Mouse (Mus musculus): Measurements from ENCODE around the gene Il1rn. TPM values are rescaled to one million over a fixed set of nuclear protein-coding genes. Genes with fewer than 3 reads are reported as not detected.

Il1rn gene
- polyA plus RNA-seq, 1 experiment, result not detected

DNA sequence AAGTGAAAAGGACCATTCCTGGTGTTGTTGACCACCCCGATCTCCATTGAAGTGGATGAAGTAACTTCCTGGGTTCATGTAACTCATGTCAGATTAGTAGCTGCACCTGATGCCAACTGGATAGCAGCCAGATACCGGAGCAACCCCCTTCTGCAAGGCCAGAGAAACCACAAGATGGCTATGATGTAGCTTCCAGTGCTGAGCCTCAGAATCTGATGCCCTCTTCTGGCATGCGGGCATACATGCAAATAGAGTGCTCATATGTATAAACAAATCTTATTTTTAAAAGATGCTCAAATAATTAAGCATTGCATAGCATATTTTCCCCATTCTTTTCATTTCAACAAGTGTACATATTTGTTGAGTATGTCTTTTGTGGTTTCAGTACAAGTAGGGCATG lies 27.2 kb downstream of the Il1rn start:
- Histone ChIP-seq H3K27ac (ENCODE audit: insufficient read depth, low read length) (no peak overlapping the region), H3K4me1 (ENCODE audit: control insufficient read depth, insufficient read depth, low read length) (no peaks in the 10 kb centered on the region), H3K4me3 (replicated peaks; ENCODE audit: insufficient read depth, low read depth, low read length) (no peak overlapping the region), H3K27me3 (ENCODE audit: control insufficient read depth, insufficient read depth, low read length) (no peaks in the 10 kb centered on the region)
- no peak for TF ChIP-seq CTCF (IDR thresholded peaks at IDR 0.05; ENCODE audit: borderline replicate concordance, insufficient read depth, low read depth, low read length)
- TF ChIP-seq POLR2A (IDR thresholded peaks at IDR 0.05; ENCODE audit: borderline replicate concordance, insufficient read depth, low read length), result no peak
- 37% methylated on average over 3 of the region's 3 CpGs for WGBS
- DNase-seq, result no peak

GRCm38 (mm10) chr2:24366214-24366975 lies 29.7 kb downstream of the Il1rn start:
- TF ChIP-seq CTCF (IDR thresholded peaks at IDR 0.05; ENCODE audit: borderline replicate concordance, insufficient read depth, low read depth, low read length) (no peak), POLR2A (IDR thresholded peaks at IDR 0.05; ENCODE audit: borderline replicate concordance, insufficient read depth, low read length) (no peak)
- Histone ChIP-seq H3K4me1 (ENCODE audit: control insufficient read depth, insufficient read depth, low read length) (no peaks in the 10 kb centered on the region), H3K4me3 (replicated peaks; ENCODE audit: insufficient read depth, low read depth, low read length) (no peak overlapping the region), H3K27me3 (ENCODE audit: control insufficient read depth, insufficient read depth, low read length) (no peaks in the 10 kb centered on the region), H3K27ac (ENCODE audit: insufficient read depth, low read length) (no peak overlapping the region)
- DNase-seq, result no peak
- WGBS, result 82% methylated on average over 12 of the region's 12 CpGs

GRCm38 (mm10) chr2:24367030-24367894 lies 30.6 kb downstream of the Il1rn start, which contains the start of gene Psd4:
Gene Psd4, plus strand, starts transcription at chr2:24367580.
- DNase-seq, result peak; percentile 11 to 14
- TF ChIP-seq CTCF (IDR thresholded peaks at IDR 0.05; ENCODE audit: borderline replicate concordance, insufficient read depth, low read depth, low read length), result no peak
- no peak for TF ChIP-seq POLR2A (IDR thresholded peaks at IDR 0.05; ENCODE audit: borderline replicate concordance, insufficient read depth, low read length)
- Histone ChIP-seq H3K27me3 (ENCODE audit: control insufficient read depth, insufficient read depth, low read length) (no peaks in the 10 kb centered on the region), H3K27ac (ENCODE audit: insufficient read depth, low read length) (no peak within 1 kb of the TSS), H3K4me1 (ENCODE audit: control insufficient read depth, insufficient read depth, low read length) (no peaks in the 10 kb centered on the region), H3K4me3 (replicated peaks; ENCODE audit: insufficient read depth, low read depth, low read length) (peak within 1 kb of the TSS; percentile 18)
- WGBS, result 3% methylated on average over 47 of the region's 47 CpGs

DNA sequence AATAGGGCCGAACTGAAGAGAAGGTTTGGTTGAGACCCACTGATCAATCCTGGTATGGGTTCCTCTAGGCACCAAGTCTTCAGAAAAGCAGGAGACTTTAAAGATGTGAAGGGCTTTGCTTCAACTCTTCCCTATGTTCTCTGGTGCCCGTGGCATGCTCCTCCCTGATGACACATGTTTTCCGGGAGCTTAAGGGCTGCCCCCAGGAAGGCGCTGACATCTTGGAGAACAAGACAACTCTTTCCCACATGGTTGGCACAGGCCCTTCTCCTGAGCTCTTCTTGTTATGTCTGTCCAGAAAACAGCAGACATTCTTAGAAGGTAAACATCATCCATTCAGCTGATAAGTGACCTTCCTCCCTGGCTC lies 31.2 kb downstream of the Il1rn start:
- Histone ChIP-seq H3K4me1 (ENCODE audit: control insufficient read depth, insufficient read depth, low read length) (no peaks in the 10 kb centered on the region), H3K27ac (ENCODE audit: insufficient read depth, low read length) (no peak overlapping the region), H3K27me3 (ENCODE audit: control insufficient read depth, insufficient read depth, low read length) (no peaks in the 10 kb centered on the region), H3K4me3 (replicated peaks; ENCODE audit: insufficient read depth, low read depth, low read length) (peak overlapping the region; percentile 4)
- DNase-seq, result no peak
- 37% methylated on average over 4 of the region's 4 CpGs for WGBS
- no peak for TF ChIP-seq CTCF (IDR thresholded peaks at IDR 0.05; ENCODE audit: borderline replicate concordance, insufficient read depth, low read depth, low read length)
- TF ChIP-seq POLR2A (IDR thresholded peaks at IDR 0.05; ENCODE audit: borderline replicate concordance, insufficient read depth, low read length), result no peak

- WGBS, result 86% methylated on average over 5 of the region's 5 CpGs
- no peaks in the 10 kb centered on the region for H3K4me1 ChIP-seq (ENCODE audit: control insufficient read depth, insufficient read depth, low read length)
- DNase-seq, result no peak
- TF ChIP-seq POLR2A (IDR thresholded peaks at IDR 0.05; ENCODE audit: borderline replicate concordance, insufficient read depth, low read length) (no peak), CTCF (IDR thresholded peaks at IDR 0.05; ENCODE audit: borderline replicate concordance, insufficient read depth, low read depth, low read length) (no peak)
- H3K4me3 ChIP-seq (replicated peaks; ENCODE audit: insufficient read depth, low read depth, low read length), result no peak overlapping the region
- no peaks in the 10 kb centered on the region for H3K27me3 ChIP-seq (ENCODE audit: control insufficient read depth, insufficient read depth, low read length)
- H3K27ac ChIP-seq (ENCODE audit: insufficient read depth, low read length), result no peak overlapping the region
Observed at GRCm38 (mm10) chr2:24378747-24379450, 42.2 kb downstream of the Il1rn start.

DNA sequence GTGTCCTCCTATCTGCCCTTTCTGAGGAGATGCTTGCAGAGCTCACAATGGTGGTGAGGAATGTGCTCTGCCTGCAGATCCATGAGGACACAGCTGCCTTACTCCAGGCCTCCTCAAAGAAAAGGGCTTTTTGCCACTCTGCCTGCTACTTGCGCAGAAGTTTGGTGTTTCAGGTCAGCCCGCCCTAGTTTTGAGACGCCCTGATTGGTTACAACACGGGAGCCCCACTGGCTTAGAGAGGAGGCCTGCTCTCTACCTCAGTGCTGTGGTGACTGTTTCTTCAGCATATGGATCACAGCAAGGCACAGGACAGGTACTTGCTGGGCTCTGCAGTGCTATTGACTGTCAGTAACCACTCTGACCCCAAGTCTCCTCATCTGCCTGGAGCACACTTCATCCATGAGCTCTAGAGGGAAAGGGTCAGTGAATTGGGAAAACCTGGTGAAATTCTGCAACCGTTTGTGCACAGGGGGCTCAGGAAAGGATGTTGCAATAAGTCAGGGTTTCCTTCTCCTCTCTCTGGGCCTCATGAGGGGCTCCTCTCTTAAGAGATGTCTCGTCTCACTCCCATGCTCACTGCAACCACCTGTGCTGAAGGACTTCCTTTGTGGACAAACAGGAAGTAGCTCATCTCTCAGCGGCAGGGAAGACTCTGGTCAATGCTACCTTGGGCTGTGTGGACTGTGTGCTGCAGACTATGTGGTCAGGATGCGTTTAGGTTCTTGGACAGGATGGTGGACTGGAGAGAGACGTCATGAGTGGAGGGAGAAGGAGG lies 46.0 kb downstream of the Il1rn start:
- DNase-seq, result no peak
- H3K4me3 ChIP-seq (replicated peaks; ENCODE audit: insufficient read depth, low read depth, low read length), result no peak overlapping the region
- H3K27me3 ChIP-seq (ENCODE audit: control insufficient read depth, insufficient read depth, low read length), result no peaks in the 10 kb centered on the region
- TF ChIP-seq CTCF (IDR thresholded peaks at IDR 0.05; ENCODE audit: borderline replicate concordance, insufficient read depth, low read depth, low read length) (no peak), POLR2A (IDR thresholded peaks at IDR 0.05; ENCODE audit: borderline replicate concordance, insufficient read depth, low read length) (no peak)
- no peaks in the 10 kb centered on the region for H3K4me1 ChIP-seq (ENCODE audit: control insufficient read depth, insufficient read depth, low read length)
- H3K27ac ChIP-seq (ENCODE audit: insufficient read depth, low read length), result no peak overlapping the region
- 78% methylated on average over 9 of the region's 9 CpGs for WGBS

DNA sequence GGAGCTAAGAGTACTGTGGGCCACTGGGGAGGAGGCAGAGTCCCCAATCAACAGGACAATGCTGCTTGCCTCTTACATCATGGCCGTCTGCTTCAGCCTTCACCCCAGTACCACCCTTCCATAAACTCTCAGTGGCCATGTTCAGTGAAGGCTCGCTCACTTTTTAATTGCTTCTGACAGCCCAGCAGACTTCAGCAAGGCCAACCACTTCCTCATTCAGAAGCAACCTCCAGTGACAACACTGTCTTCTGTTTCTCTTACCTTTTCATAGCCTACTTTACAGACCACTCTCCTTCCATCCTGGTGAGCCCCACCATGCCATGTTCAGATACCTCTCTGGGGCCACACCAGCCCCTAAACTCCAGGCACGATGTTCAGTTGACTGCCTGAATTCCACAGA lies 47.0 kb downstream of the Il1rn start:
- TF ChIP-seq POLR2A (IDR thresholded peaks at IDR 0.05; ENCODE audit: borderline replicate concordance, insufficient read depth, low read length) (no peak), CTCF (IDR thresholded peaks at IDR 0.05; ENCODE audit: borderline replicate concordance, insufficient read depth, low read depth, low read length) (no peak)
- no peak overlapping the region for H3K4me3 ChIP-seq (replicated peaks; ENCODE audit: insufficient read depth, low read depth, low read length)
- H3K27ac ChIP-seq (ENCODE audit: insufficient read depth, low read length), result no peak overlapping the region
- no peaks in the 10 kb centered on the region for H3K4me1 ChIP-seq (ENCODE audit: control insufficient read depth, insufficient read depth, low read length)
- no peak for DNase-seq
- 88% methylated on average over 3 of the region's 3 CpGs for WGBS
- H3K27me3 ChIP-seq (ENCODE audit: control insufficient read depth, insufficient read depth, low read length), result no peaks in the 10 kb centered on the region
